Mouse (Mus musculus): Measurements from ENCODE around the gene Pecam1. TPM values are rescaled to one million over a fixed set of nuclear protein-coding genes. Genes with fewer than 3 reads are reported as not detected.

Pecam1 gene
- polyA plus RNA-seq (2012; rRNA removed; ENCODE audit: low replicate concordance): 4.8 and 5.2 TPM in 2 replicates

GRCm38 (mm10) chr11:106750121-106750751 lies at the start of gene Pecam1:
Gene Pecam1 (minus strand): TSS chr11:106750628.

GRCm38 (mm10) chr11:106788775-106789459 lies 38.5 kb upstream of the Pecam1 start, which contains the start of the genes Ddx5 and Cep95:
Gene Ddx5 (minus strand): TSS chr11:106789185.
Gene Cep95 (plus strand): TSS chr11:106789252.

GRCm38 (mm10) chr11:106779388-106780088 lies 29.1 kb upstream of the Pecam1 start, which contains the start of gene Polg2:
Gene Polg2 (minus strand): TSS chr11:106779537.

GRCm38 (mm10) chr11:106751039-106752018 lies 901 bp upstream of the Pecam1 start, which contains the start of gene Milr1:
Gene Milr1 (plus strand): TSS chr11:106751226.

GRCm38 (mm10) chr11:106612961-106613637 lies 137.3 kb downstream of the Pecam1 start, which contains the start of gene Tex2:
Gene Tex2 (minus strand): TSS chr11:106613423.

Other genes with a start within 250 kb of the Pecam1 start
- gene Tex2, start 137.2 kb downstream of the Pecam1 start, polyA plus RNA-seq (2012; rRNA removed; ENCODE audit: low replicate concordance): 9.4 and 10.7 TPM in 2 replicates
- gene Milr1, start 598 bp upstream of the Pecam1 start, polyA plus RNA-seq (2012; rRNA removed; ENCODE audit: low replicate concordance): 0.33 and 0.36 TPM in 2 replicates
- 7.7 and 22.0 TPM in 2 replicates for gene Polg2, start 28.9 kb upstream of the Pecam1 start, polyA plus RNA-seq (2012; rRNA removed; ENCODE audit: low replicate concordance)
- 305 and 1,134 TPM in 2 replicates for gene Ddx5, start 38.6 kb upstream of the Pecam1 start, polyA plus RNA-seq (2012; rRNA removed; ENCODE audit: low replicate concordance)
- gene Cep95, start 38.6 kb upstream of the Pecam1 start, polyA plus RNA-seq (2012; rRNA removed; ENCODE audit: low replicate concordance): 0.47 TPM in 2 replicates
- 4.1 TPM in 2 replicates for gene Smurf2, start 170.1 kb upstream of the Pecam1 start, polyA plus RNA-seq (2012; rRNA removed; ENCODE audit: low replicate concordance)
- 3.9 and 13.8 TPM in 2 replicates for gene Kpna2, start 248.9 kb upstream of the Pecam1 start, polyA plus RNA-seq (2012; rRNA removed; ENCODE audit: low replicate concordance)

Data from duodenum, adult 2 months (tissue).